Mouse (Mus musculus) CD4-positive, CD25-positive, alpha-beta regulatory T cell (primary cell): ENCODE data around the gene Ggact. TPM values are rescaled to one million over a fixed set of nuclear protein-coding genes. Genes with fewer than 3 reads are reported as not detected.

Source experiments
- polyA plus RNA-seq: library from polyadenylated mRNA; unstranded; fragments of 100-300 nt; shearing (Covaris generic); gene quantifications from one replicate; pipeline ENCODE4 v1.2.1, GENCODE M21; 2017

Gene Ggact
- polyA plus RNA-seq: 21.5 TPM

DNA sequence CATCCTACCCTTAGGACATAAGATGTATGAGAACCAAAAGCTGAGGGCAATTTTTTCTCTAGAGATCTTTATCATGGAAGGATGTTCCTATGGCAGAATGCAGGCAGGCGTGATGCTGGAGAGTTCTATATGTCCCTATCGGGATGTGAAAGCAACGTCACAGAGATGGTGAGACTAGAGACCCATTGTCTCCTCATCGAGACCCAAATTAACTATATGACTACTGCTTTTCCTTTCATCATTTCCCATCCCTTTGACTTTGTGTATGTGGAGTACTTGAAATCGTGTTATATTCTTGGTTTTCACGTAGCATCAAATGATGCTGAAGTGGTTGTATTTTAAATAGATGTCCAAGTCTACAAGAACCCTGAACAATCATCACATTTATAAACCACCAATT is at the start of gene Ggact:
TSS of gene Ggact (minus strand) at position 101 of the 400 bp plus-strand sequence.

Other genes with a start within 250 kb of the Ggact start
- gene Tmtc4, start 70.3 kb upstream of the Ggact start, polyA plus RNA-seq: 24.0 TPM